Mouse (Mus musculus): ENCODE measurements around the gene Lrrk1. TPM values are rescaled to one million over a fixed set of nuclear protein-coding genes. Genes with fewer than 3 reads are reported as not detected.
"Not testable (repeated sequence)": the region's sequence is repeated elsewhere in the genome, so short reads cannot be mapped to it uniquely, and the experiment has no call there.

Lrrk1 gene
- total and polyA plus RNA-seq, 3 experiments, result 7.8 to 11.0 (median 9.6) TPM

- Histone ChIP-seq H3K9ac (ENCODE audit: low read depth, low read length) (no peak overlapping the region), H3K79me2 (replicated peaks; ENCODE audit: control insufficient read depth, insufficient read depth, low read length) (no peaks in the 10 kb centered on the region), H3K27ac (peak overlapping the region; percentile 88), H3K4me3 (no peak overlapping the region), H3K4me1 (ENCODE audit: control insufficient read depth, insufficient read depth, low read length) (peaks cover 15% of the 10 kb centered on the region), H3K36me3 (ENCODE audit: control insufficient read depth, insufficient read depth, low read length) (no peaks in the 10 kb centered on the region), H3K27me3 (ENCODE audit: control insufficient read depth, insufficient read depth, low read length) (no peaks in the 10 kb centered on the region)
- TF ChIP-seq POLR2A (IDR thresholded peaks at IDR 0.05; ENCODE audit: insufficient read depth, low read depth, low read length) (no peak), EP300 (IDR thresholded peaks at IDR 0.05; ENCODE audit: insufficient read depth, low read depth, low read length) (no peak), CTCF (IDR thresholded peaks at IDR 0.05) (no peak)
- whole genome bisulfite sequencing, result 31% methylated on average over 1 of the region's 1 CpGs
- intact Hi-C loops (cut with DNase I), result loop anchor here (2.0 to 5.0 kb wide), 3 partner anchors 33 to 89 kb away; partner anchors contain the start of gene Chsy1
- peak in 1 of 2 experiments; percentile 23 for DNase-seq
These were observed 192.3 kb downstream of the Lrrk1 start for GRCm38 (mm10) chr7:66195881-66196280.

GRCm38 (mm10) chr7:66194511-66194910 is 193.6 kb downstream of the Lrrk1 start:
- intact Hi-C loops (cut with DNase I), result loop anchor here (2.0 kb wide), 1 partner anchor 32 kb away; no protein-coding TSS in a partner anchor
- Histone ChIP-seq H3K4me1 (ENCODE audit: control insufficient read depth, insufficient read depth, low read length) (peaks cover 10% of the 10 kb centered on the region), H3K27ac (no peak overlapping the region), H3K27me3 (ENCODE audit: control insufficient read depth, insufficient read depth, low read length) (no peaks in the 10 kb centered on the region), H3K79me2 (replicated peaks; ENCODE audit: control insufficient read depth, insufficient read depth, low read length) (no peaks in the 10 kb centered on the region), H3K36me3 (ENCODE audit: control insufficient read depth, insufficient read depth, low read length) (no peaks in the 10 kb centered on the region), H3K4me3 (no peak overlapping the region), H3K9ac (ENCODE audit: low read depth, low read length) (no peak overlapping the region)
- 59% methylated on average over 3 of the region's 3 CpGs for WGBS
- TF ChIP-seq EP300 (IDR thresholded peaks at IDR 0.05; ENCODE audit: insufficient read depth, low read depth, low read length), result no peak
- peak; percentile 18 to 38 for DNase-seq

GRCm38 (mm10) chr7:66190385-66190784 is 197.8 kb downstream of the Lrrk1 start:
- H3K79me2 ChIP-seq (replicated peaks; ENCODE audit: control insufficient read depth, insufficient read depth, low read length); H3K27ac ChIP-seq; H3K9ac ChIP-seq (ENCODE audit: low read depth, low read length); DNase-seq; H3K4me3 ChIP-seq; H3K4me1 ChIP-seq (ENCODE audit: control insufficient read depth, insufficient read depth, low read length); H3K36me3 ChIP-seq (ENCODE audit: control insufficient read depth, insufficient read depth, low read length); intact Hi-C loops (cut with DNase I); H3K27me3 ChIP-seq (ENCODE audit: control insufficient read depth, insufficient read depth, low read length): not testable (repeated sequence)
- WGBS, result 93% methylated on average over 10 of the region's 10 CpGs
- TF ChIP-seq CTCF (IDR thresholded peaks at IDR 0.05), result peak; percentile 42

GRCm38 (mm10) chr7:66187581-66188231 is 200.4 kb downstream of the Lrrk1 start:
- Histone ChIP-seq H3K79me2 (replicated peaks; ENCODE audit: control insufficient read depth, insufficient read depth, low read length) (no peaks in the 10 kb centered on the region), H3K27ac (no peak overlapping the region), H3K4me1 (ENCODE audit: control insufficient read depth, insufficient read depth, low read length) (no peaks in the 10 kb centered on the region; the same call in 1 of the 2 replicates), H3K36me3 (ENCODE audit: control insufficient read depth, insufficient read depth, low read length) (no peaks in the 10 kb centered on the region), H3K9ac (ENCODE audit: low read depth, low read length) (no peak overlapping the region), H3K27me3 (ENCODE audit: control insufficient read depth, insufficient read depth, low read length) (no peaks in the 10 kb centered on the region), H3K4me3 (no peak overlapping the region)
- TF ChIP-seq CTCF (IDR thresholded peaks at IDR 0.05) (no peak), POLR2A (IDR thresholded peaks at IDR 0.05; ENCODE audit: insufficient read depth, low read depth, low read length) (no peak), EP300 (IDR thresholded peaks at IDR 0.05; ENCODE audit: insufficient read depth, low read depth, low read length) (no peak)
- peak in 1 of 2 experiments; percentile 18 for DNase-seq
- intact Hi-C loops (cut with DNase I), result no loop called here
- WGBS, result 23% methylated on average over 4 of the region's 4 CpGs

- DNase-seq, result no peak
- Histone ChIP-seq H3K27me3 (ENCODE audit: control insufficient read depth, insufficient read depth, low read length) (no peaks in the 10 kb centered on the region), H3K4me1 (ENCODE audit: control insufficient read depth, insufficient read depth, low read length) (peaks cover under 1% of the 10 kb centered on the region; the same call in 1 of the 2 replicates), H3K9ac (ENCODE audit: low read depth, low read length) (no peak overlapping the region), H3K79me2 (replicated peaks; ENCODE audit: control insufficient read depth, insufficient read depth, low read length) (no peaks in the 10 kb centered on the region), H3K27ac (no peak overlapping the region), H3K36me3 (ENCODE audit: control insufficient read depth, insufficient read depth, low read length) (no peaks in the 10 kb centered on the region), H3K4me3 (no peak overlapping the region)
- intact Hi-C loops (cut with DNase I), result no loop called here
- no peak for TF ChIP-seq POLR2A (IDR thresholded peaks at IDR 0.05; ENCODE audit: insufficient read depth, low read depth, low read length)
- TF ChIP-seq CTCF (IDR thresholded peaks at IDR 0.05), result no peak
- no peak for TF ChIP-seq EP300 (IDR thresholded peaks at IDR 0.05; ENCODE audit: insufficient read depth, low read depth, low read length)
- WGBS, result 86% methylated on average over 5 of the region's 5 CpGs
These were observed 202.8 kb downstream of the Lrrk1 start for GRCm38 (mm10) chr7:66185370-66185769.

- no peak for DNase-seq
- Histone ChIP-seq H3K27me3 (ENCODE audit: control insufficient read depth, insufficient read depth, low read length) (no peaks in the 10 kb centered on the region), H3K79me2 (replicated peaks; ENCODE audit: control insufficient read depth, insufficient read depth, low read length) (no peaks in the 10 kb centered on the region), H3K4me1 (ENCODE audit: control insufficient read depth, insufficient read depth, low read length) (peaks cover 5% of the 10 kb centered on the region), H3K27ac (no peak overlapping the region), H3K36me3 (ENCODE audit: control insufficient read depth, insufficient read depth, low read length) (no peaks in the 10 kb centered on the region), H3K9ac (ENCODE audit: low read depth, low read length) (no peak overlapping the region), H3K4me3 (no peak overlapping the region)
- WGBS, result 83% methylated on average over 4 of the region's 4 CpGs
- no peak for TF ChIP-seq CTCF (IDR thresholded peaks at IDR 0.05)
- no peak for TF ChIP-seq POLR2A (IDR thresholded peaks at IDR 0.05; ENCODE audit: insufficient read depth, low read depth, low read length)
- no peak for TF ChIP-seq EP300 (IDR thresholded peaks at IDR 0.05; ENCODE audit: insufficient read depth, low read depth, low read length)
- intact Hi-C loops (cut with DNase I), result no loop called here
These were observed 204.1 kb downstream of the Lrrk1 start for GRCm38 (mm10) chr7:66184026-66184425.
